Mouse (Mus musculus): ENCODE results near the gene Slc7a15.

Gene Slc7a15

DNA sequence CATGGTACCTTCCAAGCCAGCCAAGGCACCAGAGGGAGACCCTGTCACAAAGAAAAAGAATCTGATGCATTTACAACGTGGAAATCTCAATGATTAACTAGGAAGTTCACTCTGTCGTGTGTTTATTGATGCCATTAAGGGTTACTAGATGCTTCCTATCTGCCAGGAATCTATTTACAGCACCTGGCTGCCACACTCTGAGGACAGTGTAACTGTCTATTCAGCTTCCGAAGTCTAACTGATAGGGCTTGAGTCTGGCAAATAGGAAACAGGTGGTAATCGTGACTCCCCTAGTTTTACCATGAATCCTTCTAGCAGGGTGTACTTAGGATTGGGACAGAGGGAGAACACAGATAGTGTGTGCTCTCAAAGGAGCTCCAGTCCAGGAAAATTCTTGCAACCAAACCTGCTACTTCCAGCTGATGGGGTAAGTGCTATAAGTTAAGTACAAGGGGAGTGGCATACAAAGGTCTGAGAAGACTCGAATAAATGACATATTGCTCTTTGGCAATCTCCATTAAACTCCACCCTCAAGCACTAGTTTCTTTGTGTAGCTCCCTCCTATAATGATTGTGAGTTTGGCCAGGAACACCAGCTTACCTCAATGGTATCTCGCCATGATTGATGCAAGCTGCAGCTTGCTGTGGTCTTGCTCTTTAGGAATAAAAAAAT, 88.4 kb downstream of the Slc7a15 start:
- intact Hi-C loops (cut with DNase I) = loop anchor here (5.0 kb wide), 1 partner anchor 37 kb away; no protein-coding TSS in a partner anchor

DNA sequence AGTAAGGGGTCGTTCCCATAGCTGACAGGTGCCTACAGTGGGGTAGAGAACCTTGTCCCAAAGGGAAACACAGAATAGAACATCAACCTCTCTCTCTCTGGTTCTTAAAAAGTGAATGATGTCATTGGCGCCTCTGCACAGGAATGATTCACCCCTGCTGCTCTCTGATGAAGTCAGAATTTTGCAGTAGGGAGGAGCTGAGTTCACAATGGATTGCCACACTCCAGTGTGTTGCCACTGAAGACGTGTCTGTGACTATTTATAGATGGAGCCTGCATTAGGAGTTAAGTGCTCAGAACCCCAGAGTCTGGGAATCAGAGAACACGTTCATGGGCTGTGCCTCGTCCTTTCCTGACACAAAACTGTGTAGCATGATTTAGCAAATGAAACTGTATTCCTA, 89.2 kb downstream of the Slc7a15 start:
- intact Hi-C loops (cut with DNase I) = loop anchor here (5.0 kb wide), 1 partner anchor 38 kb away; no protein-coding TSS in a partner anchor

DNA sequence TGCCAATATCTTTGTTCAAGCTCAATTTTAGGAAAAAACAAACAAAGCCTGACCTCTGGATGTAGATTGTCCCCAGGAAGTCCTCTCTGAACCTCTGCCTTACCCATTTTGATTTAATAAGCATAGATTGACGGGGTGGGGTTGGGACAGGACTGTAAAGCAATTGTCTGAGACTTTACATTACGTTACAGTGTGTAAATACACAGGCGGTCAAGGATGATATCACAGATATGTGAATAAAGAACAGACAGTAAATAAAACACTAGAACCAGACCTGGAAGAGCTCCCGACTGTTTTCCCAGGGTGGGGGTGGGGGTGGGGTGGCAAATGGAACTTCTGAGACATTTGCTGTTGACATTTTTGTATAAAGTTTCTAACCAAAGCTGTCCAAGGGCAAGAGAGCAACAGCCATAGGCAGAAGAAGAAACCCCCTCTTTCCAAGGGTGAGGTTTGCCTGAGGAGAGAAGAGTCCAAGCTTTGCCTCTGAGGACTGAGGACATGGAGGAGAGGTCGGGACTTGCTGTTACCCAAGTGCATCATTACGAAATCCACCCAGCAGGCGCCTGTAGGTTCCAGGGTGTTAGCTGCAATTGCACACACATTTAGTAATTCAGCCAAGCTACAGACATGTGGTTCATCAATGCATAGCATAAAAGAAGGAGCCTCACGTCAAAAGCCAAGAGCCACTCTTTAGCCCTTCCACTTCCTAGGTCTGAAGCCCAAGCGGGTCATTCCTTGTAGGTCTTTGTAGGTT, 91.7 kb downstream of the Slc7a15 start:
- intact Hi-C loops (cut with DNase I) = no loop called here

DNA sequence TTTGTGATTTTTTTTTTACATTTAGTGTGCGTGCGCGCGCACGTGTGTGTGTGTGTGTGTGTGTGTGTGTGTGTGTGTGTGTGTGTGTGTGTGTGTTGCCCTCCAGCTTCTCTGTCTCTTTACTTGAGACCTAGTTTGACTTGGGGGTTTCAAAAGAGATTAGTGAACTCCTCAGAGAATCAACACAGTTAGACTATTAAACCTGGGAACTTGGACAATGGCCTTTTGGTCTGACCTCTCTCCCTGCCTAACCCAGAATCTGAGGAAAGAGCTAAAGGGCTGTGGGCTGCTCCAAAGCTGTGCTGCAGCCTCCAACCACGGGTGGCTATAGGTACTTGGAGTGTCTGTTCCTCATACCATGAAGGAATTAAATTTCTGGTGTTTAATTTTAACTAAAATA, 94.7 kb downstream of the Slc7a15 start:
- intact Hi-C loops (cut with DNase I) = no loop called here

DNA sequence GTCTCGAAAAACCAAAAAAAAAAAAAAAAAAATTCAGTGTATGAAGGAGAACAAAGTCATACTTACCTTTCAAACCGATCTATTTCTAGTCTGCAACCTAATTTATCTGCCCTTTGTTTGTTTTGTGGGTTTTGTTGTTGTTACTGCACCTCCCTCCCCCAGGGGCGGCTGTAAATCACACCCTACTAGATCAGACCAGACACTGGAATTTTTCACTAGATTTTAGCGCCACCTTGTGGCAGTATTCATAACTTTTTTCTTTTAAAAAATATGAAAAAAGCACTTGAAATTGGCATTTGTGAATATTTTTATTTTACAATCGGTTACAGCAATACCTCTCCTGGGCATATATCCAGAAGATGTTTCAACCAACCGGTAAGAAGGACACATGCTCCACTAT, 96.3 kb downstream of the Slc7a15 start:
- intact Hi-C loops (cut with DNase I) = loop anchor here (2.0 kb wide), 1 partner anchor 176 kb away; no protein-coding TSS in a partner anchor

DNA sequence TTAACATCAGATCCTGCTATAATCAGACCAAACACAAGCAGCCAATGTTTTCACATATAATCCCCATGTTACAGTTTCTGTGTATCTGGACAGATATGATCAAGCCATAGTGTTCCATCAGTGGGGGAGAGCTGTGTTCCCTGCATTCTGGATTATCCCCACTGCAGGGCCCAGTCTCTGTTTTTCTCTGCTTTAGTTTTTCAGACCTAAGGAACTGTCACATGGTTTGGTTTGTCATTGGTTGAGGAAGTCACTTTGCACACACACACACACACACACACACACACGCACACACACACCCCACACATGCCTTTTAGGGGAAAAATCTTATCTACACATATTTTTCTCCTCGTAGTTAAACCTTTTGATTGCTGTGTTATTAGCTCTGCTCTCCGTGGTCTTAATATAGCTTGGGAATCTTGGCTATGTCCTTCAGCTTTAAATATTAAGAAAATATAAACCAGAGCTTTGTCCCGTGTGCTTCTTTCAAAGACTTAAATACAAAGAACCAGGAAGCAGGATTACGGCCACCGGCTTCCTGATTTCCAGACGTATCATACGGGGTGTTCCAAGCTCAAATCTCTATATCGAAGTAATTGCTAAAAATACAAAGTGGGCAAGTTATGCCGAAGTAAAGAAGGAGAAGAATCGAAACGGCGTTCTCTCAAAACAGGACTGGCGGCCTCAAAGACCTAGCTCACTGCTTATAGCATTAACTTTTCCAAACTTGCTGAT, 97.1 kb downstream of the Slc7a15 start:
- intact Hi-C loops (cut with DNase I) = loop anchor here (2.0 kb wide), 1 partner anchor 175 kb away; no protein-coding TSS in a partner anchor

DNA sequence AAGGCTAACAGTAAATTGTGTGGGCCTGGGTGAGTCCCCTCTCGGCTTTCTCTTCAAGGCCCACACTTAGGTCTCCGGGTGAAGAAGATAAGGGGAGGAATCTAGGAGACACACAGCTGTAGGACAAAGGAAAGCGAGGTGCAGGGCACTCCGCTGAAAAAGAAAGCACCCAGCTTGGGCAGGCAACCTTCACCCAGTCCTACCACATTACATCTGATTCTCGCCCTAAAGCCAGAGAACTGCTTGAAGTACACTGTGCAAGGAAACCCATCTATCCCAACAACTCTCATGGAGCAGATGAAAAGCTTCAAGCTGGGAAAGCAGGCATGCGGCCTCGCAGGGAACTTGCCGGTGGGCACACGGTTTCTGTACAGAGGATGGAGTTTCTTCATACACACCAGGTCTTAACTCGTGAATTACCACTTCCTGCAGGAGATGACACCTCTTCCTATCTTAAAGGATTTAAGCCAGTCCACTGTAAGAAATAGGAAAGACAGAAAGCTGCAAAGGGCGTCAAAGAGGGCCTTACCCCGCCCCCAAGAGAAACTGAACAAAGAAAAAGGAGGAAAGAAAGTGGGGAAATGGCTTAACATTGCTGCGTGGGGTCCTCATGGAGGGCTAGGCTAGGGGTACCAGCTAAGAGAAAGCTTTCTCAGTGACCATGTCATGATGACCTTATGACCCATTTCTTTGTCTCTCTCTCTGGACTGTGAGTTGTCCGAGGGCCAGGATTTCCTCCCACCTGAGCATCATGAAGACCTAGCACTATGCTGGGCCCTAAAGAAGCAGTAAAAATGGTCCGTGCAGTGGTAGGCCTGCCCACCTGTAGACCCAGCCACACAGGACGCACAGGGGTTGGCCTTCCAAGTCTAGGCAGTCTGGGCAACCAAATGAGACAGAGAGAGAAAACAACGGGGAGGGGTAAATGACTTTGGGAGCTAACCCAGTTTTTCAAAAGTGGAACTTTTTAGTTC, 98.0 kb downstream of the Slc7a15 start:
- intact Hi-C loops (cut with DNase I) = no loop called here

DNA sequence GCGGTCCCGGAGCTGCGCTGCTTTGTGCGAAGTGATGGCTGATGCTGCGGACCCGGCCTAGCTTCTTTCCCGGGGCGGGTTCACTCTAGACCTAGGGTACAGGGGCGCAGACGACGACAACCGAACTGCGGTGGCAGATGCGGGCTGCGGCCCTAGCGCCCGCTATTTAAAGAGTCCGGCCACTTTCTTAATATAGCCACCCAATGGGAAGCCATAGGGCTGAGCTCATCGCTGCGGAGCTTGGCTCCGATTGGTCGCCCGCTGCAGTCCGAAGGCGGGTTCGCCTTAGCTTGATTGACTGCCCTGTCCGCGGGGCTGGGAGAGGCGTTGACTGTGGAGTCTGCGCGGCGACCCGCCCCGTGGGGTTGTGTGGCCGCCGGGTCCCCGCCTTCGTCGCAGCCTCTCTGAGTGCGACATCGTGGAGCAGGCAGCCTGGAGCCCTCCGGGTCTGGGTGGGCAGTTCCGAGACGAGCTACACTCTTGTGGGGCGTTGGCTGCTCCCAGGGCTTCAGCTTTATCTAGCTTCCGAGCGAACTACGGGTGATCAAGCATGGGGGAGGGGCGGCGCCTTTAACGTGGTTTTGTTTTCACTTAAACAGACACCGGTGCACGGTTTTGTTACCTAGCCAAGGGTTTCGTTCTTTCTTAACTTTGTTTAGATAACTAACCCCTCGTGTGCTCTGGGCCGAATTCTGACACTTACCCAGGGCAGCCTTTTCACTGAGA, 98.8 kb downstream of the Slc7a15 start, which contains the start of gene Rhob:
Rhob (minus strand) TSS at position 139 of the 726 bp plus-strand sequence.
- intact Hi-C loops (cut with DNase I) = loop anchor here (5.0 kb wide), 1 partner anchor 48 kb away; no protein-coding TSS in a partner anchor

DNA sequence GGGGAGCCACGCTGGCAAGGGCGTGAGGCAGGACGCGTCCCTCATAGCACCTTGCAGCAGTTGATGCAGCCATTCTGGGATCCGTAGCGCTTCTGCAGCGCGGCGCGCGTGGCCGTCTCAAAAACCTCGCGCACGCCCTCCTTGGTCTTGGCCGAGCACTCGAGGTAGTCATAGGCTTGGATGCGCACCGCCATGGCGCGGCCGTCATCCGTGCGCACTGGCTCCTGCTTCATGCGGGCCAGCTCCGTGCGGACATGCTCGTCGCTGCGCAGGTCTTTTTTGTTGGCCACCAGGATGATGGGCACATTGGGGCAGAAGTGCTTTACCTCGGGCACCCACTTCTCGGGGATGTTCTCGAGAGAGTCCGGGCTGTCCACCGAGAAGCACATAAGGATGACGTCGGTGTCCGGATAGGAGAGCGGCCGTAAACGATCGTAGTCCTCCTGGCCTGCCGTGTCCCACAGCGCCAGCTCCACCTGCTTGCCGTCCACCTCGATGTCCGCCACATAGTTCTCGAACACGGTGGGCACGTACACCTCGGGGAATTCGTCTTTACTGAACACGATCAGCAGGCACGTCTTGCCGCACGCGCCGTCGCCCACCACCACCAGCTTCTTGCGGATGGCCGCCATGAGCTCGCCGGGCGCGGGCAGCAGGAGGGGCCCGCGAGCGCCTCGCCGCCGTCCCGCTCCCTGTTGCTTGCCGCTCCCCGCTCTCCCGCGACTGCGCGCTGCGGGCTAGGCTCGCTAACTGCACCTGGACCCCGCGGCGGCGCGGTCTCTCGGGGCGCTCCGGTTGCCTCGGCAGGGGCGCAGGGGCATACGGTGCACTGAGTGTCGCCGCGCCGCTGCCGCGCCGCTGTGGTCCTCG, 99.6 kb downstream of the Slc7a15 start:
- intact Hi-C loops (cut with DNase I) = loop anchor here (5.0 kb wide), 1 partner anchor 47 kb away; no protein-coding TSS in a partner anchor

DNA sequence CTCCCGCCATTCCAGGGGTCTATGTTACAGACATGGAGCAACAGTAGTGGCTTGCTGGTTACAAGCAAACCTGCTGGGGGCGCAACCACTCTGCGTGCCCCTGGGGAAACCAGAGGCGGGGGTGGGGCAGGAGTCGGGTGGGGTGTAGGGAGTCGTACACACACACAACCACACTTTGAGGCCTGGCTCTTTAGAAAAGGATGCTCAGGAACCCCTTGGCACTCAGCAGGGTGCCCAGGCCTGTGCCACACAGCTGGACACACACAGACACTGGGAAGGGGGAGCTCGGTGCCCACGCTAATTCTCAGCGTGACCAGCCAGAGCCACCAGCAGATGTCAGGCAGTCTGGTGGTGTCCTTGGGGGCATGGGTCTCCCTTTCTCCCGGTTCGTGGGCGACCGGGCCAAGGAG, 100.3 kb downstream of the Slc7a15 start:
- intact Hi-C loops (cut with DNase I) = loop anchor here (5.0 kb wide), 1 partner anchor 46 kb away; no protein-coding TSS in a partner anchor

DNA sequence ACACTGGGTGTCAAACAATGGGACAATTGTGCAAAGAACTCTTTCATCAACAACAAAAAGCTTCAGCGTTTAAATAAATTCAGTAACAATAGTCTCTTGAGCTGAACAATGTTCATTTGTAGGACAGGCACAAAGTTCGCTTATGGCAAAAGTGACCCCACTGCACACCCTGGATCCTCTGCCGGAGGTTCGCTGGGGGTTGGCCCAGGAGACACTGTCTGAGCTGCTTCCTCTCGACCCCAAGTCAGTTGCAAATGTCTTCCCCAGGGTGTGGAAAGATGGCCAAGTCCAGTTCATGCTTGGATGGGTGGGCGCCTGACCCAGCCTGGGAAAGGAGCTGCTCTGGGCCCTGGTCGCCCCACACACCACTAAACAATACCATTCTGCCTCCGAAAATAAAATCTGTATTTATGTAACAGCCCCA, 100.7 kb downstream of the Slc7a15 start:
- intact Hi-C loops (cut with DNase I) = loop anchor here (5.0 kb wide), 1 partner anchor 46 kb away; no protein-coding TSS in a partner anchor

DNA sequence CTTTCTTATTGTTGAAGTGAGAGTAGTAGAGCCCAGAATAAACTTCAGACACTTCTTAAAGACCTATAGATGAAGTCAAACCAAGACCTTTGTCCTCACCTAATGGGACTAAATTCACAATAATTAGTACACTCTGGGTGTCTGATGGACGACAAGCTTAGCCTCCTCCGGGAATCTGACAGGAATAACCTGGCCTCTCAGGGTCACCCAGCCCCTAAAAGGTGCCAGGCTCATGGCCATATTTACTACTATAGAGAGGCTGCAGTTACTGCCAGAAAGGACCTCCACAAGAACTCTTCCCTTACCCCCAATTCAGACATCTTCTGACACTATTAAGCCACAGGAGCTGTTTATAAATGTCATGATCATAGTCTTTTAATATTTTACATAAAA, 101.6 kb downstream of the Slc7a15 start:
- intact Hi-C loops (cut with DNase I) = loop anchor here (5.0 kb wide), 1 partner anchor 45 kb away; no protein-coding TSS in a partner anchor

DNA sequence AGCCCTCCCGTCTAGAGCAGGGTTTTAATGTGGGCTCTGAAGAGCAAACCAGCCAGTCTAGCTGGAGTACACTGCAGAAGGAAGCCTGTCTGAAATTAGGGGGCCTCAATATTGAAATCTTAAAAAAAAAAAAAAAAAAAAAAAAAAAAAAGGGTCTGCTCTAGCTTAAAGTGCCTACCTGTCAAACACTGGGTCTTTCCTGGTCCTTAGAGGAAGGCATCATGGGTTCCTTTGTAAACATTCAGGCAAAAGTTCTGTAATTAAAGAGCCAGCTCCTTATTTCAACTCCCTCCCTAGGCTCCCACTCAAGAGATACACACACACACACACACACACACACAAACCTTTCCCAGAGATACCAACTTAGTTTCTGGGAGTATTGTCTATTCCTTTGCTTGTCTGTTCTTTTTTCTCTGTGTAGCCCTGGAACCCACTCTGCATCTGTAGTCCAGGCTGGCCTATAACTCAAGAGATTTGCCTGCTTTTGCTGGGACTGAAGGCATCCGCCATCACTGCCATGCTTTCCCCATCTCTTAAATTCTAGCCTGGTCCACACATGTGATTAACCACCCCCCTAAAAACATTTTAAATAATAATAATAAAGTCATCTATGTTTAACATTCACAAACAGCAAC, 102.1 kb downstream of the Slc7a15 start:
- intact Hi-C loops (cut with DNase I) = loop anchor here (5.0 kb wide), 1 partner anchor 44 kb away; no protein-coding TSS in a partner anchor

DNA sequence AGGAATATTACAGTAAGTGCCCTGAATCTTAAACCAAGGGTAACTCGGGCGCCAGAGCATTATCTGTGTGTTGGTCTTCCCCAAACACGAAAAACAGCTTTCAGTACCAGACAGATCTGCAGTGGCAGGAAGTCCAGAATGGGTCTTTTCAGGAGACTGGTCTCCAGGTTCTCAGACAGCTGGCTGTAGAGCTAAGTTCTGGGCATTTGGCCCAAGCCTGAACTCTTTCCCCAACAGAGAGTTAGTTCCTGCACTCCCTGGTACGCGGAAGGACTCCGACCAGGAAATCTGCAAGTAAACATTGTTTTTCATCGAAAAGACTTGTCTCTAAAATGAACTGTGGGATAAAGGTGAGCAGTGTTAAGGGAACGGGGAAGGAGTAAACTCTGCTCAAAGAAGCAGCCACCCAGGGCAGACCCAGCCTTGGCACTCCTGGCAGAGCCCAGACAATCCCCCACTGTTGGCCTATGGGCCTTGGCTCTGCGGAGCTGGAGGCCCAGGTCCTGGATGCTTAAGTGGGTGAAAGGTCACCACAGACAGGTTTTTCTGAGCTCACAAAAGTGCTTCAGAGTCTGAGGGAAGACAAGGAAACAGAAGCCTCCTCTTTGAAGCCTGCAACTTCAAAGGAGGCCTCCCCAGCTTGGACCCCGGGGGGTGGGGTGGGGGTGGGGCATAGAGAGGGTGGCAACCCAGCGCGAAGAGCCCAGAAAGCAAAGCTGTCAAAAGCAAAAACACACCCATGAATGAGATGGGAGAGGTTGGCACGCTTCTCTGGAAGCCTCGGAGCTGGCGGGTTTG, 102.8 kb downstream of the Slc7a15 start:
- intact Hi-C loops (cut with DNase I) = loop anchor here (5.0 kb wide), 1 partner anchor 44 kb away; no protein-coding TSS in a partner anchor

DNA sequence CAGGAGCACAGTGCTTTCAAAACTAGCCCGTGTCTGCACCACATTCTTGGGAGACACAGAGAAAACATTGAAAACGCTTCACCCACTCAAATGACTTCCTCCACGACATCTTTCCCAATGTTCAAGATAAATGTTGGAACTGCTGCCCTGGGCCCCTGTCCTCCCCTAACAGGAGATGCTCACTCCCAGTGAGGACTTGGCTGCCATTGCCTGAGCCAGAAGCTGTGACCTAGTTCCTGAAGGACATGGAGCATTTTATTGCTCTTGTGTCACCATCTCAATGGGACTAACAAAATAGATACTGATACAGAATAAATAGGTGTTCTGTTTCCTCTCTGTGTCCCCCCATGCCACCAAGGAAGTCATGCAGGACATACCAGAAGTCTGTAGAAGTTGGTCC, 104.2 kb downstream of the Slc7a15 start:
- intact Hi-C loops (cut with DNase I) = loop anchor here (5.0 kb wide), 1 partner anchor 42 kb away; no protein-coding TSS in a partner anchor

DNA sequence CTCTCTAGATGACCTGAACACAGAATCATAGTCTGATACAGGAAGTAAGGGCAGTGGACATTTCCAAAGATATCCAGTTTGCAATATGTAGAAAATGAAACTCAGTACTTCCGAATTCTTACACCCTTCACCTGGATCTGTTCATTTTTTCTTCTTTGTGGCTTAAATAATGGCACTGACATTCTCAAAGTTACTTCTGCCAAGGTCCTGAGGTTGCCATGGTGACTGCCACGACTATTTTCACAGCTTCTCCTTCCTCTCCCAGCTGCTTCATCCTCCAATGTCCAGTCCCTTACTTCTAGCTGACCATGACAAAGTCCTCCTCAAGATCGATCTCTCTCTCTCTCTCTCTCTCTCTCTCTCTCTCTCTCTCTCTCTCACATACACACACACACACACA, 105.5 kb downstream of the Slc7a15 start:
- intact Hi-C loops (cut with DNase I) = no loop called here

DNA sequence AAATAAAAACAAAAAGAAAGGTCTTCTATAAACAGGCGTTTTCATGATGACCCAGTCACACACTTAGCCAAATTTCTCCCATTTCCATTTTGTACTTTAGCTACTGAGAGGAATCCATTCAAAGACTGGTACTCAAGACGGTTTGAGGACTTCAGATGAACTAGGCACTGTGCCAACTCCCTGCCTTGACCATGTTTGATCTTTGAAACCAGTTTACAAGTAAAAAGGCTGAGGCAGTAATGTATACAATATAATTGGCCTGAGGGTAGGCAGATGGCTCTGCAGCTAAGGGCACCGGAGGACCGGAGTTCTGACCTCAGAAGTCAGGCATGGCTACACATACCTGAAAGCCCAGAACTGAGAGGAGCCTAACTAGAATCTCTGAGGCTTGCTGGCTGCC, 109.8 kb downstream of the Slc7a15 start:
- intact Hi-C loops (cut with DNase I) = no loop called here
